Mouse (Mus musculus) urinary bladder, adult 18-20 months (tissue): ENCODE results near the gene Fxr2.

Source experiments
- DNase-seq, 2 experiments: peaks; one replicate each; pipeline ENCODE4 v3.0.0; 2022; ENCODE audit warnings: low spot score in 2 of 2, mixed read lengths in 2 of 2

Fxr2 gene

DNA sequence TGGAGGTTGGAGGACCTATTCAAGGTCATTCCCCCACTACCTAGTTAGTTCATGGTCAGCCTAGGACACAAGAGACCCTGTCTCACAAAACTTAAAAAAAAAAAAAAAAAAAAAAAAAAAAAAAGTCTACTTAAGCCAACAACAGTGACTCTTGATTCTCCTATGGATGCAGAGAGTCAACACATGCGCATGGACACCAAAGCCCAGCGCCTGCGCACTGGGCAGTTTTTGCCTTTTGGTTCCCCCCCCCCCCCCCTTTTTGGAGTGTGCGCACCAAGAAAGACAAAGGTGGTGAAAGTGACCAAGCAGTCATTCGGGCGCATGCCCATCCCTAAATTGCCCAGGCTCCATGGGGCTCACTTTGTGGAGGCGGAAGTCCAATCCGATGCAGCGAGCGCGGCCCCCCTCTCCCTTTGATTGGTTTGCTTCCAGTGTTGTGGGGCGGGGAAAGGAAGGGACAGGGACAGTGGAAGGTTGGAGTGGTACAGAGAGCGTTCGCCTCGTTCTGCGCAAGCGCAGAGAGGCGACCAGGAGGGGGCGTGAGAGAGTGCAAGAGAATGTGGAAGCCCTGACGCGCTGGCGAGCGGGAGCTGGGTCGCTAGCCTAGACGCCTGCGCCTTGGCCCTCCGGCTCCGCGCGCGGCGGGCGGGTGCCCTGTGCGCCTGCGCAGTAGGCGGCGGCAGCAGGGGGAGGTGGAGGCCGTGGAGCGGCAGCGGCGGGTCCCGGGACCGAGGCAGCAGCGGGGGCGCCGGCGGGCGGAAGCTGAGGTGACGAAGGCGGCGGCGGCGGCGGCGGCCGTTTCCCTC is at the start of gene Fxr2:
TSS of gene Fxr2 (plus strand) at position 707 of the 806 bp plus-strand sequence.
- DNase-seq: peak; percentile 100

- no peak for DNase-seq
Observed at GRCm38 (mm10) chr11:69584008-69584407, 48.8 kb upstream of the Fxr2 start.

- DNase-seq: no peak
Observed at GRCm38 (mm10) chr11:69584937-69585336, 47.9 kb upstream of the Fxr2 start.

DNA sequence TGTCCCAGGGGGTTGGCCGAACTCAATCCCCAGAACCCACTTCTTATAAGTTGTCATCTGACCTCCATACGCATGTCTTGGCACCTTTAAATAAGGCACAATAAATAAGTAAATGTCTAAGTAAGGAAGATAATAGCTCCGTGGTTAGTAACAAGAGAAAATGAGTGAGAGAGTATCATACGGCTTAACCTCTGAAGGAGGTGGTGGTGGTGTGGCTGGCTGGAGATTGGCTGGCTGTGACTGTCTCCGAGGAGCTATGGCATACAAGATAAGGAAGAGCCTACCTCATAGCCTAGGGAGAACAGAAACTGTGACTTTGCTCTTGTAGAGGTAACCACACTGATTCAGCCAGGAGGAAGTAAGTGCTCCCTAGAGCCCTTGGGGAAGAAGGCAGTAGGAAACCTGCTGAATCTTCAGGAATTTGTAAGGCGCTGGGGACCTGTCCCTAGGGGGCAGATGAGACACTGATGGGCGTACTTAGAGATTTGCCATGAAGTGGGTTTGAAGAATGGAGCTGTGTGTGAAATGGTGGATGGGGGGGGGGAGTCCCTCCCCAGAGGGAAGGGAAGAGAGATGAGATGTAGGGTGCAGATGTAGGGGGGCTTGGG is 47.0 kb upstream of the Fxr2 start:
- DNase-seq: no peak

DNA sequence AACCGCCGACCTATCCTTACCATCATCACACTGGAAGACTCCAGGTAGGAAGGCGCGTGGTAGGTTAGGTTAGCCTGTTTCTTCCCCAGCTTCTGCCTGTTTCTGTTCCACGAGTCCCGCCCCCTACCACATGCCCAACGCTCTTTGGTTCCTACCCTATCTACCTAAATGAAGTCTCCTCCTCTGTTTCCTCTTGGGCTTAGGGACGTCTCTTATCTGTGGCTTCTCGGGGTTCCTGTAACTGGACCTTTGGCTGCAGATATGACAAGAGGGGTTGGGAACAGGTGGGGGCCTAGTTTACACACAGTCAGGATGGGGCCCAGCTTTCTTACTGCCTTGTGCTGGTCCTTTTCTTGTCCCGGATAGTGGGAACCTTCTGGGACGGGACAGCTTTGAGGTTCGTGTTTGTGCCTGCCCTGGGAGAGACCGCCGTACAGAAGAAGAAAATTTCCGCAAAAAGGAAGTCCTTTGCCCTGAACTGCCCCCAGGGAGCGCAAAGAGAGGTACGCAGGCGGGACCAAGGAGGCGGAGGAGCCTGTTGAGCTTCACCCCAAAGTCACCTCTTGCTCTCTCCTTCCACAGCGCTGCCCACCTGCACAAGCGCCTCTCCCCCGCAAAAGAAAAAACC is 43.5 kb upstream of the Fxr2 start:
- no peak for DNase-seq

DNA sequence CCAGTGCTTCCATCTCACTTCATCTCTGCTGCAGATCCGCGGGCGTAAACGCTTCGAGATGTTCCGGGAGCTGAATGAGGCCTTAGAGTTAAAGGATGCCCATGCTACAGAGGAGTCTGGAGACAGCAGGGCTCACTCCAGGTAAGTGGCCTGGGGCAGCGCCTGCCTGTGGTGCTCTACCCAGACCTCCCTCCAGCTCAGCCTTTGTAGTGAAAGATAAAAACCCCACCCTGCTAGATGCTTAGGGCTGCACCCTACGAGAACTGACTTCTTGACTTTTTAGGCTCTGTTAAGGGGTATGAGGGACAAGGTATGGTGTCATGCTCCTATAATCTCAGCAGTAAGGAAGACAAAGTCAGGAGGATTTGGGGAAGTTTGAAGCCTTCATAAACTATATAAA is 42.2 kb upstream of the Fxr2 start:
- DNase-seq: no peak

GRCm38 (mm10) chr11:69591424-69591823 is 41.4 kb upstream of the Fxr2 start:
- no peak for DNase-seq

DNA sequence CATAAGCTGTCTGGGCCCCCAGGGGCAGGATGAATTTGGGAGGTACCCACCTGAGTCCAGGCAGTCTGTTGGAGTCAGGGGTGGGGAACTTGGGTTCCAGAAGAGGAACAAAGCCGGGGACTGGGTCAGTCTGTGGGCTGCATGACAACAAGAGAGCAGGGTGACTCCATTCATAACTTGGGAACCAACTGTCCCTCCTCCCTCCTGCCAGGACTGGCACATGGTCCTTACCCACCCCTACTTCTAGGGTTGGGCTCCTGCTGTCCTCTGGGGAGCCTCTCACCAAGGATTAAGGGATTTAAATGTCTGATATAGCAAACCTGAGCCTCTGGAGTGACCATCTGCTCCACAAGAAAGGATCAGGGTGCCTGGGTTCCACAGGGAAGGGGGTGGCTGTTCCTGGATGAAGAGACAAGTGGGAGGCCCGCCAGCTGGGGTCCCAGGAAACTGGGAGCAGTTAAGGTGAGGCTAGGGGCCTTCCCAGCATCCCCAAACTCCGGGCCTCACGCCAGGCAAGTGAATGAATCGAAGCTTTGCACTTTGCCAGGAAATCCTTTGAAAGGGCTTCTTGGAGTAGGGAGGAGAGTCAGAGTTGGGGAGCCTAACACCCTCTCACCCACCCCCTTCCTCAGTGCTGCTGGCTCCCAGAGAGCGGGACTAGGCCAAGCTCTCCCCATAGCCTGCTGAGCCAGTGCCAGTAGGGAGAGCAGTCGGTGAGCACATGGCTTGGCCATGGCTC is 40.7 kb upstream of the Fxr2 start:
- no peak for DNase-seq

DNA sequence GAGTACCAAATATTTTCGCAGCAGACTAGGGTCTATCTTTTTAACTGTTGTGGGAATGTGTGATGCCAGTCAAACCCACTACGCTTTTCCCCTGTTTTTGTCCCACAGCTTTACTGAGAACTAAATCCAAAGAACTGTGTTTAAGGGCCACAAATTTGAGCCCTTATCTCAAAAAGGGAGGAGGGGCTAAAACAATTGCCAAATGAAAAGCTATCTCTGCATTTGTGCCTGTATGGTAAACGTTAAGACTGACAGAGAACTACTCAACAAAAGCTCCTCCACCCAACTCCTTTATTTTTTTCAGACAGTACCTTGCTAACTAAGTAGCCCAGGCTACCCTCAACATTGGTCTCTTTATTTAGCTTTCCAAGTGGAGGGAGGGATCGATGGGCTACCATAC is 40.0 kb upstream of the Fxr2 start:
- DNase-seq: no peak

- DNase-seq: no peak
Observed at GRCm38 (mm10) chr11:69594853-69595252, 37.9 kb upstream of the Fxr2 start.

DNA sequence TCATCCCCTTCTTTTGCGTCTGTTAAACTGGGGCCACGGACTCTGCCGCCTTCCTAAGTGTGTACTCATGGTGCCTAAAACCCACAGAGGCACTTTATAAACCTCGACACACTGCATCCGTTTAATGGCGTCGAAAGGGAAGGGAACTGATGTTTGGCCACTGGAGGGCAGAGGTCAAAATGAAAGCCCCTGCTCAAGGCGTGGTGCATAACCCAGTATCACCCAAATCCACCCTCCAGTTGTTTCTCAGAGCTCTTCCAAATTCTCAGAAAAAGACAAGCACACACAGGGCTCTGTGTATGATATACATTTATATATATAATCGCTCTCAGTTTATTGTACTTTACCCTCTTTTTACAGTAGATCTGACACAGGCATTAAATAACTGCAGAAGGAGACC is 33.4 kb upstream of the Fxr2 start:
- no peak for DNase-seq

GRCm38 (mm10) chr11:69600098-69600497 is 32.7 kb upstream of the Fxr2 start:
- DNase-seq: no peak

- no peak for DNase-seq
Observed at GRCm38 (mm10) chr11:69601768-69602167, 31.0 kb upstream of the Fxr2 start.

DNA sequence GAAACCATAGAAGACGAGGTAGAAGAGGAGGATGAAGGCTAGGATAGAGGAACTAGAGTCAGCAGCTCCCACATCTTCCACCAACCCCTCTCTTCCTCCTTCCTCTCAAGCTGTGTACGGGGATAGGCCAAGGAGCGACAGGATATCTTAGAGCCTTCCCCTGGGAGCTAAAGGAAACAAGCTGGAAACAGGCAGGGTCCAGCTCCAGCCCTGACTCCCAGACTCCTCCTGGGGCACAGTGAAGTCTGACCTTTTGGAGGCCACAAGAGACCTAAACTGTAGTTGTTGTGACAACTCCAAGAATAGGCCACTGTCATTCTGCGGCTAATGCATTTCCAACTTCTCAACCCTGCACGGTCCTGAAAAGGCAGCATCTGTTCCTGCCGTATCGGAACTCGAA is 29.3 kb upstream of the Fxr2 start:
- no peak for DNase-seq

DNA sequence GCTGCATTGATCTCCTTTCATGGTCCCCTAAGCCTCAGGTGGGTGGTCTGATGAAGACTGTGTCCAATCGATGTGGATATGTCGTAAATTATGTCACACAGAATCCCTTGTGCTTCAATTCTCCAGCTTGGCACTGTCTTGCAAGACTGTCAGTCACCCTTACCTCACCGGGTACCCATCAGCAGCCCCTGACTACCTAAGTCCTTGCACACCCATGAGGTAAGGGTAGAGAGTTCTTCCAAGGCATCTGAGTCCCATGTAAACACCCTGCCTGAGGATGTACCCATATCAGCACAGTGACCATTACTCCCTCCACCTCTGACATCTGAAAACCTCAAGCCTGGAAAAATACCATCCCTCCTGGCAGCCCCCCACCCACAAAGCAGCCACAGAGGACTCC is 28.4 kb upstream of the Fxr2 start:
- DNase-seq: no peak

GRCm38 (mm10) chr11:69604795-69605664 is 27.8 kb upstream of the Fxr2 start:
- DNase-seq: peak in 1 of 2 experiments; percentile 30

DNA sequence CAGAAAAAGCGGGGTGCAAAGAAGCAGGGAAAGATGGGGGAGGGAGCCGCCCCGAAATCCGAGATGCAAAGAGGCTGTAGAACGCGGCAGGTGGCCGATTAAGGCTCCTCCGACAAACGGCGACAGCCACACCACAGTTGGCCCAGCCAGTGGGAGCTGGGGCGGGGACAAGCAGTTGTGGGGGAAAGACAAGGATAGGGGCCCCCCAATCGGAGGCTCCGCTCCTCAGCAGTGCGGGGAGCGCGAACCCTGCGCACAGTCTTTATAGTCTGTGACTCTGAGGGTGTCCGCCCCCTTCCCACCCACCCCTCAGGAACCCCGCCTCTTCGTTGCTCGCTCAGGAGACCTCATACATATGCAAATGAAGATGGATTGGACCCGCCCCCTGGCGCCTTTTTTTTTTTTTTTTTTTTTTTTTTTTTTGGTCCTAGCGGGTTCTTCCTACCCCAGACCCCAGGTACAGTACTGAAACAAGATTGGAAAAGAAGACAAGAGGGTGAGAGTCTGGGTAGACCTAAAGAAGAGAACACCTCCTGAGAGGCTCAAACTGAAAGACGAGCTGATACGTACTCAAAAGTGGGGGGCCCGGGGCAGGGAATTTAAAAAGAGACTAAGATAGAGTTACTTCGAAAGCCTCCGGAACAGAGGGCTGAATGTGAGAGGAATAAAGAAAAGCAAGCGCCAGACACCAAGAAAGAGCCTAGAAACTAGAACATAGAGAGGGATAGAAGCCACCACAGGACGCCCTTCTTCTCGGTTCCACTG is 26.9 kb upstream of the Fxr2 start, which contains the start of gene Atp1b2:
TSS of gene Atp1b2 (minus strand) at position 217 of the 765 bp plus-strand sequence.
- DNase-seq: peak; percentile 28 to 55

DNA sequence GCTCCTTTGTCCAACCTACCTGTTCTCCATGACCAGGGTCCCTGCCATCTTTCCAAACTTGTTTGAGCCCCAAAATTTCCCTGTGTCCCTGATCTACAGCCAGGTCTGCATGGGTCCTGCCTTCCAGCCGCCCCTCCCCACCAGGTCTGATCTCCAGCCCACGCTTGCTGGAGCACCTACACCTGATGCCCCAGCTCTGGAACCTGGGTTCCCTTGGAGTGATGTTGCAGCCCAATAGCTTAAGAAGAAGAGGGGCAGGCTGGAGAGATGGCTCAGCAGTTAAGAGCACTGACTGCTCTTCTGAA is 26.3 kb upstream of the Fxr2 start:
- DNase-seq: no peak

DNA sequence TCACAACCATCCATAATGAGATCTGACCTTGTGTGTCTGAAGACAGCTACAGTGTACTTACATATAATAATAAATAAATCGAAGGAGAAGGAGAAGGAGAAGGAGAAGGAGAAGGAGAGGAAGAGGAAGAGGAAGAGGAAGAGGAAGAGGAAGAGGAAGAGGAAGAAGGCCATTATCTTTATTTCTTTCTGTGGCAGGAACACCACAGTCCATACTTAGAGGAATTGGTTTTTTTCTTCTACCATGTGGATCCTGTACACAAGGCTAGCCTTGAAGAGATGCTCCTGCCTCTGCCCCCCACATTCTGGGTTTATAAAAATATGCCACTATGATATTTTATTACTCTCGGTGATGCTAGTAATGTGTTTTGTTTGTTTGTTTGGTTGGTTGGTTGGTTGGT is 26.0 kb upstream of the Fxr2 start:
- DNase-seq: no peak

DNA sequence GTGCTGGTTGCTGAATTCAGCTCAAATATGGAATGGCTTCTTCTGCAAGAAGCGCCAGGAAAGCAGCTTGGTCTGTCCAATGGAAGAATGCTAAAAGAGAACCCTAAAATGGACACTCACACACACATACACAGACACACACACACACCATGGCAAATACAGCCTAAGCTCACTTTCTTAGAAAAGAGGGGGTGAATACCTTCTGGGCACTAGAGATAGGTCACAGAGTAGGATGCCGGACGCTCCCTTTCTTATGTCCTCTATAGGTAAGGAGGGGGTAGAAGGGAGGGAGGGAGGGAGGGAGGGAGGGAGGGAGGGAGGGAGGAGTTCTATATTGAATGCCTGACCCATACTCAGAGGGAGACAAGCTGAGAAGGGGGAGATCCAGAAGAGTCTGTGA is 24.3 kb upstream of the Fxr2 start:
- DNase-seq: no peak

DNA sequence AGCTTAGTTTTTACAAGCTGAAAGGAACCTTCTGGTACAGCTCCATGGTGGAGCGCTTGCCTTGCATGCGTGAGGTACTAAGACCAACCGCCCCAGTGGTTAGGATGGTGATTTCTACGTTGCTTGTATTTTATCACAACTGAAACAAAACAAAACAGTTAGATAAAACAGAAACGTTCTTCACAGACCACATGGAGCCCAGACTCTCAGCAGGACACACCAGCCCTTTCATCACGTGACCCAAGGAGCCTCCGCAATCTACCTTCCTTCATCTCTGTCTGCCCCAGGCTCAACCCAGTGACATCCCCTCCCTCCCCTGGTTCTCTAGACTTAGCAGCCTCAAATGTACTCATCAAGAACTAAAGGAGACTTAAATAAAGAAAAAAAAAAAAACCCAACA is 23.4 kb upstream of the Fxr2 start:
- DNase-seq: no peak
